In the genomic region with DNA sequence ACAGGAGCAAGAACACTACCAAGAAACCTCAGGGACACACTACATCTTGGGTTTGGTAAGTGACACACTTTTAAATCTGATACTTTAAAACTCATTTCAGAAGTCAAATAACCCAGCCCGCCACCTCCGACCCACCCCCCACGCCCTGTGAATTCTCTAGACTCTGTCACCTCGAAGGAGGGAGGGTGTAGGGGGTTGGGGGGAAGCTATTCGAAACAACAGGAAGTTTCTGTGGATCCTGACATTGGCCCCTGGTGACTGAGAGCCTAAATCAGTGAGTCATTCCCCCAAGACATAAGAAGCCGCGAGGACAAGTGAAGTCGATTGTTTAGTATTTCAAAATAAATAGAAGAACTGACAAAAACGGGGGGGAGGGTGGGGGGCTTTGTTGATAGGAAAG, we compare ENCODE assay signal across 10 mouse cellular contexts.
A peak's percentile ranks its signal among the peaks of the same experiment; 100 is the strongest.
DNase-seq lines count a peak whose midpoint lies in the region; ATAC-seq and TF ChIP-seq lines count a peak whose summit lies in the region.
"Had no signal": no experiment of that assay in that cellular context is flagged by ENCODE, and none has a peak within 500 bp of the region (broad histone marks: within the 10 kb centered on the region; RNA-seq: fewer than 3 reads in every experiment).

No protein-coding gene starts in this region.

- H3K9me3 ChIP-seq in kidney, embryonic 14.5 days (ENCODE audit: control insufficient read depth, low read length), result no peaks in the 10 kb centered on the region
- H3K9me3 ChIP-seq in CH12.LX (replicated peaks; ENCODE audit: low read length), result no peaks in the 10 kb centered on the region
- H3K9me3 ChIP-seq: forebrain, embryonic 15.5 days had no signal

- no peak for DNase-seq in kidney, postnatal 25 days
- peak; percentile 72 for DNase-seq in CH12.LX (ENCODE audit: extremely low read depth)
- peak; percentile 50 for DNase-seq in embryo, embryonic 10.5 days (ENCODE audit: low spot score)
- peak; percentile 53 for DNase-seq in lung, postnatal 36 days
- no peak for DNase-seq in left cerebral cortex, adult 2 months (ENCODE audit: extremely low spot score in 1 of 2, low spot score in 2 of 2)
- DNase-seq in gastrocnemius, postnatal 10 days, result no peak
- DNase-seq in layer of hippocampus, postnatal 36 days, result no peak

- no peak overlapping the region for H3K27ac ChIP-seq in kidney, embryonic 14.5 days (ENCODE audit: low read depth, low read length)
- no peak overlapping the region for H3K27ac ChIP-seq in CH12.LX (ENCODE audit: insufficient read depth, low read depth)
- no peak overlapping the region for H3K27ac ChIP-seq in left cerebral cortex, adult 2 months
- H3K27ac ChIP-seq: forebrain, embryonic 15.5 days had no signal

- no peak for TF ChIP-seq CTCF in CH12.LX (conservative IDR thresholded peaks at IDR 0.05 in 1 of 2, IDR thresholded peaks at IDR 0.05 in 1 of 2; ENCODE audit: low read depth in 2 of 2, low read length in 2 of 2)
- TF ChIP-seq CTCF in left cerebral cortex, adult 2 months (IDR thresholded peaks at IDR 0.05), result no peak

- WGBS in kidney, embryonic 14.5 days, result 3% methylated on average over 9 of the region's 9 CpGs

- no peak for TF ChIP-seq POLR2A in CH12.LX (IDR thresholded peaks at IDR 0.05; ENCODE audit: low read depth, low read length)

- H3K36me3 ChIP-seq in kidney, embryonic 14.5 days (ENCODE audit: control insufficient read depth, insufficient read depth, low read length), result no peaks in the 10 kb centered on the region
- peaks cover 0 to 6% of the 10 kb centered on the region in 2 experiments for H3K36me3 ChIP-seq in CH12.LX (replicated peaks in 1 of 2; ENCODE audit: control insufficient read depth in 1 of 2, insufficient read depth in 1 of 2, low read length in 1 of 2)
- H3K36me3 ChIP-seq: forebrain, embryonic 15.5 days had no signal

- peak overlapping the region; percentile 7; the same call in 1 of the 2 replicates for H3K4me3 ChIP-seq in kidney, embryonic 14.5 days (ENCODE audit: low read length)
- H3K4me3 ChIP-seq in CH12.LX (replicated peaks in 1 of 3; ENCODE audit: low read depth in 2 of 3, low read length in 2 of 3, poor library complexity in 1 of 3), result no peak overlapping the region
- no peak overlapping the region for H3K4me3 ChIP-seq in left cerebral cortex, adult 2 months
- H3K4me3 ChIP-seq: forebrain, embryonic 15.5 days had no signal

- no peak for ATAC-seq in kidney, embryonic 14.5 days (ENCODE audit: low FRiP score, low TSS enrichment)
- ATAC-seq: forebrain, embryonic 15.5 days; Patski had no signal

- TF ChIP-seq RAD21 in CH12.LX (IDR thresholded peaks at IDR 0.05; ENCODE audit: low read depth, low read length), result no peak; the same call in 1 of the 2 replicates

- H3K4me2 ChIP-seq in kidney, embryonic 14.5 days (replicated peaks; ENCODE audit: low read depth, low read length), result peak overlapping the region; percentile 22
- peak overlapping the region; percentile 66; the same call in 1 of the 2 replicates for H3K4me2 ChIP-seq in CH12.LX (ENCODE audit: insufficient read depth, low read depth, poor library complexity, severe bottlenecking)
- H3K4me2 ChIP-seq: forebrain, embryonic 15.5 days had no signal

- no peaks in the 10 kb centered on the region; the same call in 1 of the 2 replicates for H3K79me2 ChIP-seq in CH12.LX (replicated peaks; ENCODE audit: control insufficient read depth, extremely low read depth, insufficient read depth, poor library complexity, severe bottlenecking)

- H3K4me1 ChIP-seq in kidney, embryonic 14.5 days (ENCODE audit: control insufficient read depth, insufficient read depth, low read length), result peaks cover 28% of the 10 kb centered on the region
- H3K4me1 ChIP-seq in CH12.LX (ENCODE audit: control insufficient read depth in 1 of 2, insufficient read depth in 2 of 2), result peaks cover 26 to 82% of the 10 kb centered on the region in 2 experiments

- in situ Hi-C loops in CH12.LX (cut with MboI; ENCODE audit: low pct_ligation_motif_present, low pct_unique_long_range_greater_than_20kb, low sequenced_read_pairs), result no loop called here

- intact Hi-C loops in left cerebral cortex, adult 2 months (cut with DNase I), result no loop called here

- no peaks in the 10 kb centered on the region for H3K27me3 ChIP-seq in kidney, embryonic 14.5 days (ENCODE audit: control insufficient read depth, insufficient read depth, low read length)
- no peaks in the 10 kb centered on the region for H3K27me3 ChIP-seq in CH12.LX (replicated peaks)
- H3K27me3 ChIP-seq: Patski had no signal

- TF ChIP-seq EP300 in CH12.LX (IDR thresholded peaks at IDR 0.05; ENCODE audit: low read length), result peak; percentile 57; the same call in 1 of the 2 replicates

- dilution Hi-C loops in CH12.LX (cut with MboI; ENCODE audit: extremely low pct_ligation_motif_present, extremely low pct_unique_long_range_greater_than_20kb, low sequenced_read_pairs), result no loop called here

- H3K9ac ChIP-seq in kidney, embryonic 14.5 days (ENCODE audit: low read depth, low read length), result no peak overlapping the region
- H3K9ac ChIP-seq in CH12.LX (ENCODE audit: insufficient read depth, low read depth), result no peak overlapping the region
- H3K9ac ChIP-seq: forebrain, embryonic 15.5 days had no signal

TF ChIP-seq in CH12.LX, 34 proteins besides CTCF, POLR2A, EP300 and RAD21:
- no peak; the same call in 1 of the 2 replicates for TF ChIP-seq SMC3 (IDR thresholded peaks at IDR 0.05; ENCODE audit: low read depth, low read length)
- peak; percentile 83 for TF ChIP-seq CHD2 (IDR thresholded peaks at IDR 0.05; ENCODE audit: low read length)
- TF ChIP-seq MAZ (IDR thresholded peaks at IDR 0.05; ENCODE audit: low read depth, low read length), result peak; percentile 69
- TF ChIP-seq MXI1 (IDR thresholded peaks at IDR 0.05; ENCODE audit: low read depth, low read length), result 0 out of 2 replicates have a peak, but pooled peaks have one; percentile 24
- peak; percentile 64; the same call in 1 of the 2 replicates for TF ChIP-seq SIN3A (IDR thresholded peaks at IDR 0.05; ENCODE audit: low read length)
- 0 out of 2 replicates have a peak, but pooled peaks have one; percentile 45 for TF ChIP-seq CHD1 (IDR thresholded peaks at IDR 0.05; ENCODE audit: low read depth, low read length)
- TF ChIP-seq ETS1 (conservative IDR thresholded peaks at IDR 0.05; ENCODE audit: low read depth, low read length), result peak; percentile 77
- no peak for TF ChIP-seq KAT2A (IDR thresholded peaks at IDR 0.05; ENCODE audit: insufficient replicate concordance, low read length)
- peak; percentile 72 for TF ChIP-seq BHLHE40 (IDR thresholded peaks at IDR 0.05; ENCODE audit: low read depth, low read length)
- no peak for TF ChIP-seq NRF1 (IDR thresholded peaks at IDR 0.05; ENCODE audit: low read depth, low read length)
- TF ChIP-seq IRF4 (IDR thresholded peaks at IDR 0.05; ENCODE audit: low read depth, low read length), result peak; percentile 71
- TF ChIP-seq JUND (conservative IDR thresholded peaks at IDR 0.05; ENCODE audit: low read depth, low read length), result peak; percentile 27; the same call in 1 of the 2 replicates
- TF ChIP-seq ZC3H11A (IDR thresholded peaks at IDR 0.05; ENCODE audit: low read depth, low read length), result no peak
- TF ChIP-seq MEF2A (IDR thresholded peaks at IDR 0.05; ENCODE audit: borderline replicate concordance, low read depth, low read length), result peak; percentile 41; the same call in 1 of the 2 replicates
- TF ChIP-seq ELF1 (IDR thresholded peaks at IDR 0.05; ENCODE audit: low read depth, low read length), result peak; percentile 34; the same call in 1 of the 2 replicates
TF ChIP-seq in CH12.LX: peak in this region for 11.

Comparison
In these comparisons a context has a peak if more than half of its experiments do, and no peak if none do; other contexts are left out.
1. DNase-seq: peak in CH12.LX (single experiment), embryo, embryonic 10.5 days (single experiment) and lung, postnatal 36 days (single experiment); none in kidney, postnatal 25 days (0 of 2), left cerebral cortex, adult 2 months (0 of 2), gastrocnemius, postnatal 10 days (single experiment) and layer of hippocampus, postnatal 36 days (0 of 2).